Mouse (Mus musculus) Patski (cell line): Measurements from ENCODE around the gene Rundc1. TPM values are rescaled to one million over a fixed set of nuclear protein-coding genes. Genes with fewer than 3 reads are reported as not detected.
"Not testable (repeated sequence)": the region's sequence is repeated elsewhere in the genome, so short reads cannot be mapped to it uniquely, and the experiment has no call there.

Experiments
- ATAC-seq: fragments of 100-300 bp; one replicate; pipeline ENCODE4 v1.8.0; 2021
- CTCF ChIA-PET: fragments of 350-600 bp; sonication (Branson Sonifier 250); formaldehyde crosslinking; loops from one replicate; lab custom pipeline; 2022; ENCODE audit warnings: inconsistent platforms; lab: Charles Lee
- POLR2A ChIA-PET: fragments of 350-600 bp; sonication (Branson Sonifier 250); formaldehyde crosslinking; loops from one replicate; lab custom pipeline; 2022; ENCODE audit warnings: antibody characterized with exemption, inconsistent platforms; lab: Charles Lee
- DNase-seq: peaks from one replicate; pipeline ENCODE4 v3.0.0-alpha.2; 2011; ENCODE audit warnings: low read depth, low spot score
- H3K27me3 ChIP-seq: fragments of 371-371 bp; one replicate; pipeline ENCODE4 v1.5.1; 2021
- CTCF ChIP-seq: fragments of 100-300 bp; IDR thresholded peaks from one replicate; pipeline ENCODE4 v1.5.1; 2021
- in situ Hi-C: fragments of 300-500 bp; cut with MboI; formaldehyde crosslinking; loops from 3 replicates; pipeline ENCODE4 v1.11.1; 2018; ENCODE audit warnings: low pct_unique_long_range_greater_than_20kb, mixed read lengths
- polyA plus RNA-seq: library from polyadenylated mRNA; unstranded; gene quantifications from one replicate; pipeline ENCODE4 v1.2.3, GENCODE M21; 2021

Gene Rundc1
- polyA plus RNA-seq, 1 experiment from 2014 or later, result 26.1 TPM

- CTCF ChIA-PET, result interaction anchor here (0.9 to 2.7 kb wide), 3 partner anchors 14 to 47 kb away, joined by 3 to 11 read pairs (median 4); partner anchors contain the start of gene Rpl27
- TF ChIP-seq CTCF, result no peak
- DNase-seq, result no peak
- POLR2A ChIA-PET, result interaction anchor here (1.3 kb wide), 1 partner anchor 22 kb away, joined by 5 read pairs; the partner anchor contains the start of gene Rpl27
- no peaks in the 10 kb centered on the region for H3K27me3 ChIP-seq
- in situ Hi-C loops, result no loop called here
- no peak for ATAC-seq
Observed at GRCm38 (mm10) chr11:101419610-101420009, 5.3 kb upstream of the Rundc1 start.

GRCm38 (mm10) chr11:101420148-101420547 lies 4.7 kb upstream of the Rundc1 start:
- H3K27me3 ChIP-seq, result no peaks in the 10 kb centered on the region
- no peak for TF ChIP-seq CTCF
- ChIA-PET POLR2A (interaction anchor here (1.0 kb wide), 1 partner anchor 8 kb away, joined by 3 read pairs; no protein-coding TSS in a partner anchor), CTCF (interaction anchor here (0.7 to 2.7 kb wide), 3 partner anchors 13 to 22 kb away, joined by 3 to 11 read pairs (median 3); partner anchors contain the start of gene Rpl27)
- ATAC-seq (no peak), DNase-seq (no peak)
- in situ Hi-C loops, result no loop called here

- no peaks in the 10 kb centered on the region for H3K27me3 ChIP-seq
- DNase-seq (no peak), ATAC-seq (peak; percentile 66)
- no peak for TF ChIP-seq CTCF
- ChIA-PET POLR2A (interaction anchor here (1.0 to 1.5 kb wide), 2 partner anchors 10 to 20 kb away, joined by 3 to 6 read pairs; no protein-coding TSS in a partner anchor), CTCF (interaction anchor here (1.0 kb wide), 1 partner anchor 18 kb away, joined by 3 read pairs; the partner anchor contains the start of gene Rpl27)
- in situ Hi-C loops, result no loop called here
Observed at GRCm38 (mm10) chr11:101424105-101424851, 607 bp upstream of the Rundc1 start, which contains the start of gene Gm27029. Gm27029 (minus strand) TSS chr11:101424796.

- DNase-seq, result no peak
- in situ Hi-C loops, result no loop called here
- ChIA-PET POLR2A (interaction anchor here (0.7 kb wide), 1 partner anchor 128 kb away, joined by 3 read pairs; no protein-coding TSS in a partner anchor), CTCF (interaction anchor here (1.0 kb wide), 1 partner anchor 16 kb away, joined by 3 read pairs; the partner anchor contains the start of gene Rpl27)
- no peaks in the 10 kb centered on the region for H3K27me3 ChIP-seq
- ATAC-seq, result no peak
- no peak for TF ChIP-seq CTCF
Observed at GRCm38 (mm10) chr11:101426165-101426564, 1.3 kb downstream of the Rundc1 start.

- TF ChIP-seq CTCF, result no peak
- CTCF ChIA-PET, result interaction anchor here (0.7 kb wide), 1 partner anchor 36 kb away, joined by 4 read pairs; no protein-coding TSS in a partner anchor
- DNase-seq, result no peak
- no peaks in the 10 kb centered on the region for H3K27me3 ChIP-seq
- in situ Hi-C loops, result no loop called here
- no peak for ATAC-seq
- POLR2A ChIA-PET, result no interaction called here
Observed at GRCm38 (mm10) chr11:101431327-101431726, 6.4 kb downstream of the Rundc1 start.

GRCm38 (mm10) chr11:101433396-101433795 lies 8.5 kb downstream of the Rundc1 start:
- no peak for DNase-seq
- TF ChIP-seq CTCF, result no peak
- ChIA-PET POLR2A (no interaction called here), CTCF (interaction anchor here (0.7 to 1.7 kb wide), 2 partner anchors 9 to 13 kb away, joined by 3 to 10 read pairs; partner anchors contain the start of gene Rpl27)
- H3K27me3 ChIP-seq, result no peaks in the 10 kb centered on the region
- in situ Hi-C loops, result no loop called here
- ATAC-seq, result no peak

- ChIA-PET CTCF (no interaction called here), POLR2A (no interaction called here)
- in situ Hi-C loops, result no loop called here
- no peak for TF ChIP-seq CTCF
- ATAC-seq (no peak), DNase-seq (no peak)
- H3K27me3 ChIP-seq, result no peaks in the 10 kb centered on the region
Observed at GRCm38 (mm10) chr11:101435831-101436230, 10.9 kb downstream of the Rundc1 start.

- ATAC-seq (no peak), DNase-seq (no peak)
- in situ Hi-C loops, result no loop called here
- POLR2A ChIA-PET, result interaction anchor here (0.7 kb wide), 1 partner anchor 87 kb away, joined by 4 read pairs; no protein-coding TSS in a partner anchor
- TF ChIP-seq CTCF, result no peak
- H3K27me3 ChIP-seq, result no peaks in the 10 kb centered on the region
- CTCF ChIA-PET, result interaction anchor here (1.5 kb wide), 1 partner anchor 21 kb away, joined by 3 read pairs; no protein-coding TSS in a partner anchor
Observed at GRCm38 (mm10) chr11:101436916-101437315, 12.0 kb downstream of the Rundc1 start.

- DNase-seq, ATAC-seq, CTCF ChIA-PET, POLR2A ChIA-PET, H3K27me3 ChIP-seq, in situ Hi-C loops: not testable (repeated sequence)
Observed at GRCm38 (mm10) chr11:101438006-101438405, 13.1 kb downstream of the Rundc1 start.

- in situ Hi-C loops, DNase-seq, ATAC-seq, H3K27me3 ChIP-seq: not testable (repeated sequence)
- CTCF ChIA-PET, result interaction anchor here (0.7 to 1.8 kb wide), 7 partner anchors 9 to 118 kb away, joined by 3 to 11 read pairs (median 3); partner anchors contain the start of gene Aarsd1
- POLR2A ChIA-PET, result interaction anchor here (0.6 to 3.0 kb wide), 4 partner anchors 14 to 150 kb away, joined by 3 to 12 read pairs (median 4); partner anchors contain the start of gene Aarsd1
Observed at GRCm38 (mm10) chr11:101441450-101442126, 16.7 kb downstream of the Rundc1 start.
